ENCODE assay signal across 9 mouse cellular contexts in the genomic region with DNA sequence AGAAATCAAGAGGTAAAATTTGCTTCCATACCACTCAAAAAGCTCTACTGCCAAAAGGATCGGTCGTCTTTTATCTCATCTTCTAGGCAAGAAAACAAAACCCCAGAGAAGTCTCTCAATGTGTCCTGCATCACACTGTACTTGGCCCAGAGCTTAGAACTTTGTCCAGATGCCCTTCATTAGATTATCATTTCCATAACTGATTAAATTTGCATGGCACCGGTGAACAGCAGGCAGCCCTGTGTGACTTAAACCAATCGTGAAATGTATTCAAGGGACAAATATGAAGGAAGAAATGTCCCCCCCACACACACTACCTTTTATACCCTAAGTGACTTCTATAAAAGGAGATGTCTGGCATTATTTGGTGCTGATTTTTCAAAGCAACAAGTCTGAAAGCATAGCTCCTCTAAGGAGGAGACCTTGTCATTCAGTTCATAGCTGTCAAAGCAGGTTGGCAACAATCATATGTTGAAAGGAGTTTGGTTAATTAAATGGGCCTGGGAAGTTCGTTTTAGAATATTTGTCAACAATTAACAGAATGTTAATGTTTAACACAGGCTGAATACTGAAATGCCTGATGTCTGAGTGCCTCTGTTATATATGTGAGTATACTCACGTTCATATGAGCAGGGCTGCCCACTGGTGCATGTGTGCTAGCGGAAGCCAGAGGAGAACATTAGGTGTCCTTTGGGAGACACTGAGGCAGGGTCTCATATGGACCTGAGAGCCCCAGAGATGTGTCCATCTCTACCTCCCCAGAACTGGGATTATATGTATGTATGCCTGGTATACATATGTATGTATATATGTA.
"Had no signal": no experiment of that assay in that cellular context is flagged by ENCODE, and none has a peak within 500 bp of the region (broad histone marks: within the 10 kb centered on the region; RNA-seq: fewer than 3 reads in every experiment).

No protein-coding gene starts in this region.

- H3K4me3 ChIP-seq: liver, embryonic 15.5 days had no signal

- H3K9ac ChIP-seq: liver, embryonic 15.5 days had no signal

- H3K27ac ChIP-seq: liver, embryonic 15.5 days had no signal

- H3K27me3 ChIP-seq: liver, embryonic 15.5 days had no signal

- DNase-seq: left cerebral cortex, postnatal 4 days; lung, adult 2 months; lung, postnatal 36 days; midbrain, embryonic 14.5 days; right cerebral cortex, postnatal 25 days; thymus, postnatal 4 days had no signal

- ATAC-seq: lung, postnatal 0 days had no signal

- H3K4me2 ChIP-seq: liver, embryonic 11.5 days; liver, embryonic 15.5 days had no signal

- H3K9me3 ChIP-seq: liver, embryonic 15.5 days had no signal

- H3K4me1 ChIP-seq: liver, embryonic 15.5 days had no signal

- H3K36me3 ChIP-seq: liver, embryonic 15.5 days had no signal
